Mouse (Mus musculus) lung, postnatal 0 days (tissue): ENCODE measurements around the gene Tubb5.

ENCODE experiments used
- CTCF ChIP-seq: IDR thresholded peaks from 2 replicates; pipeline ENCODE4 v1.5.1; 2016; ENCODE audit warnings: antibody characterized with exemption, mild to moderate bottlenecking
- EP300 ChIP-seq: IDR thresholded peaks from 2 replicates; pipeline ENCODE4 v1.6.1; 2016; ENCODE audit warnings: antibody characterized with exemption, mild to moderate bottlenecking, control low read depth

DNA sequence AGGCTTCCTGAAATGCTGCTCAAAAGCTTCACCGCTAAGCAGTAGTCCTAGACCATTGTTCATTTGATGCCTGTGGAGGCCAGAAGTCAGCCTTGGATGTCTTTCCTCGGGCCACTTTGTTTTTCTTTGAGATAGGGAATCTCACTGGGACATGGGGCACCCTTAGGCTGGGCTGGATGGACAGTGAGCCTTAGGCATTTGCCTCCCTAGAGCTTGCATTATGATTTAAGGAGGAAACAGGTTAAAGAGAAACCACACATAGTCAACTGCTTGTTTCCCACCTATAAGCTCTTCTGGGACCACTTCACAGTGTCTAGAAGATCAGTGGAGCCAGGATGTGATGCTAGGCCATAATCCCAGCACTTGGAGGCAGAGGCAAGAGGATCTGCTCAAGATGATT is 21.7 kb upstream of the Tubb5 start:
- TF ChIP-seq EP300 (no peak), CTCF (no peak)
